8 mouse cellular contexts compared by ENCODE assay signal in genomic region chr13:73603522-73604155, GRCm38 (mm10). TPM values are rescaled to one million over a fixed set of nuclear protein-coding genes. Genes with fewer than 3 reads are reported as not detected.
A peak's percentile ranks its signal among the peaks of the same experiment; 100 is the strongest.
DNase-seq lines count a peak whose midpoint lies in the region; ATAC-seq and TF ChIP-seq lines count a peak whose summit lies in the region.

Clptm1l (plus strand) TSS chr13:73604006.

- H3ac ChIP-seq in C2C12 (ENCODE audit: control insufficient read depth, insufficient read length, low read depth) (peak within 1 kb of the TSS; percentile 82), myocyte (ENCODE audit: control insufficient read depth, insufficient read length) (peak within 1 kb of the TSS; percentile 50)

- H3K79me2 ChIP-seq in C2C12 (ENCODE audit: control insufficient read depth, insufficient read depth) (peaks cover 26% of the 10 kb centered on the region), myocyte (ENCODE audit: control insufficient read depth, insufficient read depth) (peaks cover 12% of the 10 kb centered on the region)
- H3K79me2 ChIP-seq in liver, adult 2 months (ENCODE audit: control insufficient read depth, insufficient read depth, low read length), result peaks cover 7% of the 10 kb centered on the region; the same call in 1 of the 2 replicates

- ATAC-seq in heart, embryonic 11.5 days (replicated peaks; ENCODE audit: insufficient number of reproducible peaks, low FRiP score, low TSS enrichment), result peak; percentile 96
- ATAC-seq in kidney, embryonic 16.5 days (ENCODE audit: low FRiP score, low TSS enrichment), result peak; percentile 99

- peak within 1 kb of the TSS; percentile 54; the same call in 1 of the 2 replicates for H3K27ac ChIP-seq in heart, embryonic 11.5 days (ENCODE audit: low read depth, low read length)
- H3K27ac ChIP-seq in kidney, embryonic 16.5 days (ENCODE audit: low read length), result peak within 1 kb of the TSS; percentile 77
- H3K27ac ChIP-seq in liver, adult 2 months (replicated peaks; ENCODE audit: insufficient read depth, low read depth, low read length), result peak within 1 kb of the TSS; percentile 80

- TF ChIP-seq CTCF in C2C12 (IDR thresholded peaks at IDR 0.05; ENCODE audit: control insufficient read depth, insufficient read depth, insufficient read length), result no peak
- no peak for TF ChIP-seq CTCF in brain, embryonic 14.5 days (IDR thresholded peaks at IDR 0.05; ENCODE audit: borderline replicate concordance, extremely low read depth, insufficient read depth, insufficient read length)
- no peak for TF ChIP-seq CTCF in liver, adult 2 months (IDR thresholded peaks at IDR 0.05; ENCODE audit: low read depth, low read length)

- H3K36me3 ChIP-seq in C2C12 (ENCODE audit: control insufficient read depth, insufficient read depth) (peaks cover 27% of the 10 kb centered on the region), myocyte (ENCODE audit: control insufficient read depth, insufficient read depth) (peaks cover 12% of the 10 kb centered on the region)
- peaks cover 38% of the 10 kb centered on the region for H3K36me3 ChIP-seq in erythroblast, embryonic 14.5 days (ENCODE audit: control insufficient read depth)
- H3K36me3 ChIP-seq in heart, embryonic 11.5 days (ENCODE audit: control insufficient read depth, insufficient read depth, low read length), result peaks cover 7% of the 10 kb centered on the region
- peaks cover 25% of the 10 kb centered on the region for H3K36me3 ChIP-seq in kidney, embryonic 16.5 days (ENCODE audit: insufficient read depth, low read length)
- peaks cover 23% of the 10 kb centered on the region; the same call in 1 of the 2 replicates for H3K36me3 ChIP-seq in liver, adult 2 months (ENCODE audit: control insufficient read depth, insufficient read depth, low read length)
- no peaks in the 10 kb centered on the region; the same call in 1 of the 2 replicates for H3K36me3 ChIP-seq in splenic B cell, adult 2 months (ENCODE audit: control insufficient read depth, insufficient read depth, low read length, poor library complexity, severe bottlenecking)

- peaks cover 10% of the 10 kb centered on the region for H3K79me3 ChIP-seq in C2C12 (ENCODE audit: low read depth)

- peak within 1 kb of the TSS; percentile 97 for H3K4me2 ChIP-seq in heart, embryonic 11.5 days
- peak within 1 kb of the TSS; percentile 68 for H3K4me2 ChIP-seq in kidney, embryonic 16.5 days (replicated peaks; ENCODE audit: low read depth, low read length)
- peak within 1 kb of the TSS; percentile 99 for H3K4me2 ChIP-seq in myocyte (ENCODE audit: low read depth)

- peak; percentile 99 for DNase-seq in brain, embryonic 14.5 days (ENCODE audit: low read depth)
- peak; percentile 81 for DNase-seq in liver, adult 2 months (ENCODE audit: extremely low read depth, low read depth, low spot score)
- peak; percentile 94 for DNase-seq in splenic B cell, adult 2 months (ENCODE audit: low read depth, low spot score)

- H3K4me1 ChIP-seq in erythroblast, embryonic 14.5 days (ENCODE audit: control insufficient read depth), result peaks cover 29% of the 10 kb centered on the region
- peaks cover 10% of the 10 kb centered on the region for H3K4me1 ChIP-seq in heart, embryonic 11.5 days (ENCODE audit: control insufficient read depth, insufficient read depth, low read length)
- peaks cover 11% of the 10 kb centered on the region for H3K4me1 ChIP-seq in kidney, embryonic 16.5 days (ENCODE audit: insufficient read depth, low read length)
- peaks cover 8% of the 10 kb centered on the region for H3K4me1 ChIP-seq in liver, adult 2 months (ENCODE audit: control insufficient read depth, insufficient read depth, low read length)

- TF ChIP-seq POLR2A in brain, embryonic 14.5 days (IDR thresholded peaks at IDR 0.05; ENCODE audit: borderline replicate concordance, extremely low read depth, insufficient read depth, insufficient read length, poor library complexity, severe bottlenecking), result peak; percentile 61; the same call in 1 of the 2 replicates
- peak; percentile 58; the same call in 1 of the 2 replicates for TF ChIP-seq POLR2A in liver, adult 2 months (IDR thresholded peaks at IDR 0.05; ENCODE audit: extremely low read depth, insufficient read depth, low read length)
- peak; percentile 89 for TF ChIP-seq POLR2A in myocyte (IDR thresholded peaks at IDR 0.05; ENCODE audit: insufficient read length, low read depth)

- H3K9ac ChIP-seq in heart, embryonic 11.5 days (ENCODE audit: low read depth, low read length), result peak within 1 kb of the TSS; percentile 85
- H3K9ac ChIP-seq in kidney, embryonic 16.5 days (replicated peaks; ENCODE audit: low read length), result peak within 1 kb of the TSS; percentile 96
- peak within 1 kb of the TSS; percentile 92 for H3K9ac ChIP-seq in liver, adult 2 months (ENCODE audit: low read depth, low read length)

- H3K27me3 ChIP-seq in C2C12 (ENCODE audit: control insufficient read depth, insufficient read depth, insufficient read length) (no peaks in the 10 kb centered on the region), myocyte (ENCODE audit: control insufficient read depth, insufficient read depth, insufficient read length) (peaks cover 7% of the 10 kb centered on the region)
- H3K27me3 ChIP-seq in erythroblast, embryonic 14.5 days (ENCODE audit: control insufficient read depth), result peaks cover 10% of the 10 kb centered on the region
- H3K27me3 ChIP-seq in heart, embryonic 11.5 days (ENCODE audit: control insufficient read depth, insufficient read depth, low read length), result no peaks in the 10 kb centered on the region
- no peaks in the 10 kb centered on the region for H3K27me3 ChIP-seq in kidney, embryonic 16.5 days (ENCODE audit: insufficient read depth, low read length)
- no peaks in the 10 kb centered on the region for H3K27me3 ChIP-seq in liver, adult 2 months (ENCODE audit: control insufficient read depth, insufficient read depth, low read length)
- no peaks in the 10 kb centered on the region for H3K27me3 ChIP-seq in splenic B cell, adult 2 months (ENCODE audit: control insufficient read depth, insufficient read depth, low read length, poor library complexity, severe bottlenecking)

- WGBS in heart, embryonic 11.5 days (ENCODE audit: insufficient replicate concordance), result 1% methylated on average over 39 of the region's 53 CpGs
- under 1% methylated on average over 51 of the region's 53 CpGs for WGBS in kidney, embryonic 16.5 days
- WGBS in liver, adult 2 months, result under 1% methylated on average over 36 of the region's 53 CpGs

- no peaks in the 10 kb centered on the region for H3K9me3 ChIP-seq in erythroblast, embryonic 14.5 days (ENCODE audit: control insufficient read depth, low read length)
- H3K9me3 ChIP-seq in heart, embryonic 11.5 days (replicated peaks; ENCODE audit: control insufficient read depth, low read length), result no peaks in the 10 kb centered on the region
- no peaks in the 10 kb centered on the region for H3K9me3 ChIP-seq in kidney, embryonic 16.5 days (ENCODE audit: low read length)

- H3K4me3 ChIP-seq in C2C12 (ENCODE audit: insufficient read depth, poor library complexity, severe bottlenecking) (peak within 1 kb of the TSS; percentile 82), myocyte (peak within 1 kb of the TSS; percentile 96)
- H3K4me3 ChIP-seq in erythroblast, embryonic 14.5 days (replicated peaks), result peak within 1 kb of the TSS; percentile 91
- H3K4me3 ChIP-seq in heart, embryonic 11.5 days (ENCODE audit: low read depth, low read length), result peak within 1 kb of the TSS; percentile 82
- H3K4me3 ChIP-seq in kidney, embryonic 16.5 days (ENCODE audit: low read length), result peak within 1 kb of the TSS; percentile 84
- peak within 1 kb of the TSS; percentile 93 for H3K4me3 ChIP-seq in liver, adult 2 months (ENCODE audit: insufficient read depth, low read depth, low read length)

TF ChIP-seq in C2C12, 6 proteins besides CTCF, POLR2A, EP300 and RAD21:
- TF ChIP-seq MAX (IDR thresholded peaks at IDR 0.05) (peak; percentile 95), USF1 (IDR thresholded peaks at IDR 0.05; ENCODE audit: low read depth) (no peak)

TF ChIP-seq in myocyte, 11 proteins besides CTCF, POLR2A, EP300 and RAD21:
- peak; percentile 25 for TF ChIP-seq MAX (IDR thresholded peaks at IDR 0.05; ENCODE audit: low read depth)
- TF ChIP-seq MYOD1 (IDR thresholded peaks at IDR 0.05; ENCODE audit: control insufficient read depth in 1 of 3, insufficient read length in 2 of 3, low read depth in 2 of 3), result peak in 2 of 3 experiments; percentile 60 to 83
- TF ChIP-seq SRF (IDR thresholded peaks at IDR 0.05; ENCODE audit: control insufficient read depth, insufficient read length, low read depth), result peak; percentile 92
- no peak for TF ChIP-seq CEBPB (IDR thresholded peaks at IDR 0.05; ENCODE audit: insufficient read depth, poor library complexity, severe bottlenecking)
- no peak for TF ChIP-seq TCF3 (IDR thresholded peaks at IDR 0.05; ENCODE audit: insufficient read length, low read depth)
- no peak for TF ChIP-seq USF1 (IDR thresholded peaks at IDR 0.05; ENCODE audit: low read depth)
- TF ChIP-seq TCF12 (IDR thresholded peaks at IDR 0.05; ENCODE audit: insufficient read depth, poor library complexity, severe bottlenecking), result no peak
- TF ChIP-seq POLR2AphosphoS2 (IDR thresholded peaks at IDR 0.05; ENCODE audit: insufficient read length, low read depth), result peak; percentile 87
- peak in 2 of 3 experiments; percentile 84 to 92 for TF ChIP-seq MYOG (IDR thresholded peaks at IDR 0.05; ENCODE audit: control insufficient read depth in 1 of 3, insufficient read depth in 1 of 3, insufficient read length in 2 of 3, low read depth in 2 of 3)
- peak; percentile 24 for TF ChIP-seq REST (IDR thresholded peaks at IDR 0.05; ENCODE audit: insufficient read depth, insufficient read length)
- TF ChIP-seq E2F4 (IDR thresholded peaks at IDR 0.05; ENCODE audit: insufficient read depth), result peak; percentile 51

RNA-seq across cellular contexts. Expression of gene Clptm1l, which starts in this region (rescaled TPM):
- polyA plus RNA-seq in C2C12 (2012; fragmentation: generic; extraction: Trizol) (131 TPM), myocyte (2012; fragmentation: generic; extraction: Trizol) (147 TPM)
- polyA plus RNA-seq in brain, embryonic 14.5 days (2012; rRNA removed), result 138 and 161 TPM in 2 replicates
- polyA plus RNA-seq in erythroblast, embryonic 14.5 days (2012), result 3.7 TPM in 2 replicates
- 119 and 129 TPM in 2 replicates for polyA plus RNA-seq in heart, embryonic 11.5 days (2014; fragmentation: Nextera tagmentation; extraction: Ambion mirVana)
- polyA plus RNA-seq in kidney, embryonic 16.5 days (2015; fragmentation: Nextera tagmentation; extraction: Ambion mirVana), result 123 and 151 TPM in 2 replicates
- total RNA-seq in liver, adult 2 months (2014; rRNA removed), result 95.1 and 108 TPM in 2 replicates
- polyA plus RNA-seq in liver, adult 2 months (2012; rRNA removed), result 116 and 138 TPM in 2 replicates

Comparison
In these comparisons a context has a peak if more than half of its experiments do, and no peak if none do; other contexts are left out.
1. Peak in every context shown above with its lines: DNase-seq, ATAC-seq, H3K4me3 ChIP-seq and H3K27ac ChIP-seq.
2. RNA of gene Clptm1l (polyA plus RNA-seq): 123 to 151 TPM in kidney, embryonic 16.5 days, 147 TPM in myocyte (single experiment), 138 to 161 TPM in brain, embryonic 14.5 days, 116 to 138 TPM in liver, adult 2 months, 131 TPM in C2C12 (single experiment) and 119 to 129 TPM in heart, embryonic 11.5 days; 3.7 TPM in erythroblast, embryonic 14.5 days; every median in the first group is over 10 times any median in the second.